Mouse (Mus musculus) liver, postnatal 0 days (tissue): ENCODE measurements around the gene Pakap.

ENCODE experiments used
- CTCF ChIP-seq: sonication (generic); IDR thresholded peaks from 2 replicates; pipeline ENCODE4 v1.5.1; 2016; ENCODE audit warnings: antibody characterized with exemption, low read depth
- EP300 ChIP-seq: IDR thresholded peaks from 2 replicates; pipeline ENCODE4 v1.6.1; 2016; ENCODE audit warnings: antibody characterized with exemption, low read depth, mild to moderate bottlenecking

DNA sequence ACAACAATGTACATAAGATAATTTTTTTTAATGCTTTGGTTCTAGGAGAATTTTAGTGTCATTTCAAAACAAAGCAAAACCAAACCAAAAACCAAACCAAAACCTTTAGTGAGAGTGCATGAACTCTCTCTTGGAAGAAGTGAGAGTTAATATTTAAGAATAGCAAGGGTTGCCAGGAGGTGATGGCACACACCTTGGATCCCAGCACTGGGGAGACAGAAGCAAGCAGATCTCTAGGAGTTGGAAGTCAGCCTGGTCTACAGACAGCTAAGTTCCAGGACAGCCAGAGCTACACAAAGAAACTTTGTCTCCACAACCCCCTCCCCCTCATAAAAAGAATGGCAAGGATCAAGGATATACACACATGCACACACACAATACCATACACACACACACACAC lies 345.0 kb downstream of the Pakap start:
- no peak for TF ChIP-seq CTCF
- TF ChIP-seq EP300: no peak
